Mouse (Mus musculus) heart, adult 8-10 months (tissue): Measurements from ENCODE around the gene Gm4450. TPM values are rescaled to one million over a fixed set of nuclear protein-coding genes. Genes with fewer than 3 reads are reported as not detected.
"Not testable (repeated sequence)": the region's sequence is repeated elsewhere in the genome, so short reads cannot be mapped to it uniquely, and the experiment has no call there.

Experiments
- DNase-seq: peaks from one replicate; pipeline ENCODE4 v3.0.0; 2022; ENCODE audit warnings: low spot score
- total RNA-seq, 4 experiments: library from RNA; stranded (reverse); gene quantifications; 2 replicates each; pipeline ENCODE4 v1.2.4; 2022

The Gm4450 gene
- not detected for total RNA-seq

DNA sequence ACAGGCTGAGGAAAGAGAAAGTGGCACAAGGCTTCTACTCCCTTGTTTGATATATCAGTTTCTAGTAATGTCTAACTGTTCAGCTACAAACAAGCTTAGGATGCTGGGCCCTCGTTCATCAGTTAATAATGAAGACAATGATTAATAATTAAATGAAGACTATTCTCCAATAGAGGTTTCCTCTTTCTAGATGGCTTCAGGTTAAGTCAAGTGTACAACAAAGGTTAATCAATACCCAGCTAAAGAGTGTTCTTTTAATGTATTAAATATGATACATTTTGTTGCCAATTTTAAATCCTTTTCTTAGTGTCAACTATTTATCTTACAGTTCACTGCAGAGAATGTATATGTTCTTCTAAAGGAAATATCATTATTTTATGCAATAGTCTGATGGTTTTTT, at the start of gene Gm4450:
TSS of gene Gm4450 (minus strand) at position 101 of the 400 bp plus-strand sequence.
- DNase-seq, result not testable (repeated sequence)

DNA sequence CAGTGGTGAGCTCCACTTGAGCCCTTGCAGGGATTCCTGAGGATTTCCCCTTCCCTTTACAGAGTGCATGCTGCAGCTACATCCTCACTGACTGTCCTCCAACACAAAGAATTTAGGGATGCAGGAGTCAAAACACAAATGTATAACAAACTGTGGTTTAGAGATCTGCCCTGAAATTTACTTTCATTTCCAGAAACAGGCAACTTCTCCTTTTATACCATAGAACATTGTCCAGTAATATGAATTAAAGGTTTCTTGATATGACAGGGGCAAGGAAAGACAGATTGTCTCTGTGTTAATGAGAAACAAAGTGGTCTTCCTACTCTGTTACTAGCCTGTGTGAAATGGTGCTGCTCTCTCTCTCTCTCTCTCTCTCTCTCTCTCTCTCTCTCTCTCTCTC, 40.5 kb upstream of the Gm4450 start:
- not testable (repeated sequence) for DNase-seq

GRCm38 (mm10) chr3:98496762-98497161, 39.8 kb upstream of the Gm4450 start:
- not testable (repeated sequence) for DNase-seq

GRCm38 (mm10) chr3:98495055-98495454, 38.1 kb upstream of the Gm4450 start:
- not testable (repeated sequence) for DNase-seq

DNA sequence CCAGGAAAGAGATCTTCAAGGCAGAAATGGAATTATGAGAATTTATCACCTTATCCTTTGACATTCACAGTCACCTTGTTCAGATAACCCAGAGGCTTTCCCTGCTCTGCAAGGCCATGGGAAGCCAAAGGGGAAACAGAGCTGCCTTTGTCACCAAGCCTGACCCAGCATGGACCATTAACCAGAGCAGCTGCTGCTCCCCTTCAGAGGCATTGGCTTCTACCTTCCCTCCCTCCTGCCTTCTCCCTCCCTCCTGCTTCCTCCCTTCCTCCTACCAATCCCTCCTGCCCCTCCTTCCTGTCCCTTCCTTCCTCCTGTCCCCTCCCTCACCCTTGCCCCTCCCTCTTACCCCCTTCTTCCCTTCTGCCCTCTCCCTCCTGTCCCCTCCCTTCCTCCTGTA, 37.3 kb upstream of the Gm4450 start:
- DNase-seq, result not testable (repeated sequence)

DNA sequence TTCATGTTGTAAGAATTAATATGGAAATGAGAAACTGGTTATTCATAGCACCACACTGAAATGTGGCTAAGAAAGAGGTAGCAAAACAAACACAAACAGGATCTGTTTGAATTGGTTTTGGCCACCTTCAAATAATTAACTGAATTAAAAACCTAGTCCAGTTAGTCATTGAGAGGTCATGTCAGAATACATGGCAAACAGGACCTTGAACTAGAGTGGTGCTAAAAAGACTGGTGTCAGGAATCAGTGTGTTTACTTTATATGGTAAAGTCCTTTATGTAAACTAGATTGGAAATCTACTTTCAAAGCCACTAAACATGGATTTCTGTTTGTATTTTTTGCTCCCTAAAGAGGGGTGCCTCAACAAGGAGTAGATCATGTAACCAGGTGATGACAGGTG, 14.6 kb upstream of the Gm4450 start:
- not testable (repeated sequence) for DNase-seq

DNA sequence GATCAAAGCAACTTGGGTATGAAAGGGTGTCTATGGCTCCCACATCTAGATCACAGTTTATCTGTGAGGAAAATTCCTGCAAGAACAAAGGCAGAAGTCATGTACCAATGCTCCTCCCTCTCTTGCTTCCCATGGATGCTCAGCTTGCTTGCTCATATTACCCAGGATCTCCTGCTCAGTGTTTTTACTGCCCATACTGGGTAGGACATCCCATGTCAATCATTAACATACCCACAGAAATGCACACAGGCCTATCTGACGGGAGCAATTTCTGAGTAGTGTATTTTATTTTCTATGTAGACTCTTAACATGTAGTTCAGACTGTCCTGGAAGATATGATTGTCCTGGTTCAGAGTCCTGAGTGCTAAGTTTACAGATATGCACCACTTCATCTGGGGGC, 14.1 kb upstream of the Gm4450 start:
- not testable (repeated sequence) for DNase-seq

GRCm38 (mm10) chr3:98469323-98469722, 12.4 kb upstream of the Gm4450 start:
- not testable (repeated sequence) for DNase-seq

DNA sequence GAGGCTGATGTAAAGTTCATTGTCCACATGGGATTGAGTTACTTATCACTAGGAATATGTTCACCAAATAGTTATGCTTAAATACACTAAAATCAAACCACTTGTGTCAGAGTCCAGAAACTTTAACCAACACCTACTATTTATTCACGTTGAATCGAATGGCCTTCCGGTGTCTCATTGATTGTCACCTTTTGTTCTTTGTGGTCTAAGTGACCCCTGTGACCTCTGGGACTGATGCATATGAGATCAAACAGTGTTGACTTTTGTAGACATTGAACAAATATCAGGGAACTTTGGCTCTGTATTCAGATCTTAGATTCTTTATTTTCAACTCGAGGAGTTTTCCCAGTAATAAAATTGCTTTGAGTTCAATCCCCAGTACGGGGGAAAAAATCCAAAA, 3.1 kb downstream of the Gm4450 start:
- DNase-seq, result not testable (repeated sequence)

DNA sequence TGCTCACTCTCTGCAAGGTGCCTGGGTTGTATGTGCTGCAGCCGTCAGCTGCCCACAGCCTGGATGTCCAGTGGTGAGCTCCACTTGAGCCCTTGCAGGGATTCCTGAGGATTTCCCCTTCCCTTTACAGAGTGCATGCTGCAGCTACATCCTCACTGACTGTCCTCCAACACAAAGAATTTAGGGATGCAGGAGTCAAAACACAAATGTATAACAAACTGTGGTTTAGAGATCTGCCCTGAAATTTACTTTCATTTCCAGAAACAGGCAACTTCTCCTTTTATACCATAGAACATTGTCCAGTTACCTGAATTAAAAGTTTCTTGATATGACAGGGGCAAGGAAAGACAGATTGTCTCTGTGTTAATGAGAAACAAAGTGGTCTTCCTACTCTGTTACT, 13.0 kb downstream of the Gm4450 start:
- not testable (repeated sequence) for DNase-seq

DNA sequence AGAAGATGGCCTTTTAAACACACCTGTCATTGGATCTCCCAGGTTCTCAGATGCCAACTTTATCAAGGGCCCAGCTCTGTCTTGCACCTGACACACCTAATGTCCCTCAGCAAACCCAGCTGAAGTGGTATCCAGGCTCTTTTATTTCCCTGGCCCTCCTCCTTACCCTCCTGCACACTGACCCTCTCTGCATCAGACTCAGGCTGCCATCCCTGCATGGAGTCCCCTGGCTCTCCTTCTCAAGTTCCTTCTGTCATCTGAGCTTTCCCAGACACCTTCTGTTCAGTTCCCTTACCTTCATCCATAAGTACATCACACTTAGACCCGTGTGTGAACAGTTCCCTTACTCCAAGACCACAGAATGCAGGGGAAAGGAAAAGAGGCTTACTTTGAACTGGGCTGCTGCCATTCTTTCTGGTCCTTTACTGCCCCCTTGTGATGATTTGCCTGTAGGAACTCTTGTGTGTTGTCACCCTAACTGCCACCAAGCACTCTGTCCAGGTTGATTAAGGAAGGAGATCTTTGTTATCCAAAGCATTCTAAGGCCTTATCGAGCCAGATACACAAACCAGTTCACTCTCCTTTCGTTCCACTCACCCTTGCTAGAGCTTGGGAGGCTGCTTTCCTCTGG, 13.7 kb downstream of the Gm4450 start:
- DNase-seq, result not testable (repeated sequence)

DNA sequence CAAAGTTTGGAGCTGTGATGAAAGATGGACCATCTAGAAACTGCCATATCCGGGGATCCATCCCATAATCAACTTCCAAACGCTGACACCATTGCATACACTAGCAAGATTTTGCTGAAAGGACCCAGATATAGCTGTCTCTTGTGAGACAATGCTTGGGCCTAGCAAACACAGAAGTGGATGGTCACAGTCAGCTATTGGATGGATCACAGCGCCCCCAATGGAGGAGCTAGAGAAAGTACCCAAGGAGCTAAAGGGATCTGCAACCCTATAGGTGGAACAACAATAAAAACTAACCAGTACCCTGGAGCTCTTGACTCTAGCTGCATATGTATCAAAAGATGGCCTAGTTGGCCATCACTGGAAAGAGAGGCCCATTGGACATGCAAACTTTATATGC, 14.7 kb downstream of the Gm4450 start:
- not testable (repeated sequence) for DNase-seq

DNA sequence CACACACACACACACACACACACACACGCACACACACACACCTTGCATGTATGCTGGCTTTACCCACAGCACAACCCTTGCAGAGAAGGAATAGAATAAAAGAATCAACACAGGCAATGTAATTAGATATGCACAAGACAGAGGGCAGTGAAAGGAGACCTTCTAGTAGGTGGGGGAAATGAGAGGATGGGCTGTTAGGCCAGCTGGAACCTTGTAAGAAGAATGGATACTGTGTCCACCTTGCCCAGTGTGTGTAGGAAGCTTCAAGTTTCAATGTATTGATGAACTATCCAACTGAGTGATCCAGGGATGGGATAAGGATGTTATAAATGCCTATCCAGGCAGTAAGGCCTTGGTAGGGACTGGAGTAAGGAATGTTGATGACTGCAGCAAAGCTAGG, 21.9 kb downstream of the Gm4450 start:
- no peak for DNase-seq

GRCm38 (mm10) chr3:98434088-98434816, 22.7 kb downstream of the Gm4450 start:
- DNase-seq, result no peak

GRCm38 (mm10) chr3:98428928-98429525, 27.9 kb downstream of the Gm4450 start:
- no peak for DNase-seq

GRCm38 (mm10) chr3:98428449-98428775, 28.5 kb downstream of the Gm4450 start:
- DNase-seq, result no peak

GRCm38 (mm10) chr3:98427600-98428448, 29.1 kb downstream of the Gm4450 start:
- DNase-seq, result no peak

GRCm38 (mm10) chr3:98427260-98427599, 29.7 kb downstream of the Gm4450 start:
- DNase-seq, result no peak

GRCm38 (mm10) chr3:98426749-98427148, 30.2 kb downstream of the Gm4450 start:
- DNase-seq, result no peak

DNA sequence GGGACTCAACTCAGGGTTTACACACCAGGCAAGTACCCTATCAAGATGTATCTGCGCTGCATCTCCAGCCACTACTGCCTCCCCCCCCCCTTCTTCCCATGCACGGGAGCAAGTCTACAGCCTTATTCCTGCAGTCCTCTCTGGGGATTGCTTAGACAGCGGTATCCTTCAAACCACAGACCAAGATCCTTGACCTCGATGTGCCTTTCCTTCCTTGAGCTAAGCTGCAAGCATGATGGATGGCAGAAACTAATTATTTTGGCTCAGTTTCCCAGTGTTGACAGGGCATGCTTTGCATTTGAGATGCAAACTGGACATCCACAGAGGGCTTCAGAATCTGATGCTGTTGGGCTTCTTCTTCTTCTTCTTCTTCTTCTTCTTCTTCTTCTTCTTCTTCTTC, 34.0 kb downstream of the Gm4450 start:
- no peak for DNase-seq

DNA sequence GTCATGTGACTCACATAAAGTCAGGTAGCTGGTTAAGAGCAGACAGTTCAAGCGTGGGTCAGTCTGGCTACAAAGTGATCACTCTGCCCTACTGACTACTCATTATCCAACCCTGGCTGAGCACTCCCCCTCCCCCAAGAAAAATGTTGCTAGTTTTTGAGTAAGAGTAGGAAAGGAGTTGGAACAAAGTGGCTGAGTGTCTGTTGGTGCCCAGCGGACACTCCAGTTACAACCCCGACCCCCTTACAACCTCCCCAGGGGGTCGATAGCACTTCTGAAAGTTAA, 37.2 kb downstream of the Gm4450 start:
- no peak for DNase-seq

DNA sequence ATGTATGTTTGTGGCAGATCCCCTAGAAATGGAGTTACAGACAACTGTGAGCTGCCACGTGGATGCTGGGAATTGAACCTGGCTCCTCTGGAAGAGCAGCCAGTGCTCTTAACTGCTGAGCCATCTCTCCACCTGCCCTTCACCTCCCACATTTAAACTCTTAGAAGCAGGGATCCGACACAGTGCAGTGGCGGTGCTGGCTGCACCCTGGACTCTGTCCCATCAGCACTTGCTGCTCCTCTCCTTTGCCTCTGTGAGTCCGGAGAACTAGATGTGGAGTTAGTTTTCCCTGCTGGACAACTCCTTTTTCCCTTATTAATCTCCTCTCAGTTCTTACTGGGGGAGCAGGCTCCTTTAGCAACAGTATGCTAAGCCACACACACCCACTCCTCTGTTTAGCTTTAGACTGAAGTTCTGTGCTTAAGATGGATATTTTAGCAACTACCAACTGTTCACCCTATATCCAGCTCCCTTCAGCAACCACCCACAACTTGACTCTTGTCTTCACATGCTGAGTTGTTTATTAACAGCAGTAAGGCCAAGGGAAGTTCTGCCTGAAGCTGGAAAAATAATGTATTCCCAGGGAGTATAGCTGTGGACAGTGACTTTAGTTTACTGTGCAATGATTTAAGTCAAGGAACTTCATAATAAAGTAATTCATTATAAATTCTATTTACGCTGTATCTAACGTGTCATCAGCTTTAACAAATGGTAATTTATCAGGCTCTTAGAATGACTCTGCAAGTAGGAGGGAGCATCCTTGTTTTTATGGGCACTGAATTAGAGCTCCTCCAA, 37.7 kb downstream of the Gm4450 start:
- no peak for DNase-seq
